In genomic region chr9:73121735-73122134, GRCm38 (mm10) we compare ENCODE assay signal across 9 mouse cellular contexts. TPM values are rescaled to one million over a fixed set of nuclear protein-coding genes. Genes with fewer than 3 reads are reported as not detected.
A peak's percentile ranks its signal among the peaks of the same experiment; 100 is the strongest.
DNase-seq lines count a peak whose midpoint lies in the region; TF ChIP-seq lines count a peak whose summit lies in the region.
"Had no signal": no experiment of that assay in that cellular context is flagged by ENCODE, and none has a peak within 500 bp of the region (broad histone marks: within the 10 kb centered on the region; RNA-seq: fewer than 3 reads in every experiment).

No protein-coding gene starts in this region.

- TF ChIP-seq EP300 in MEL (IDR thresholded peaks at IDR 0.05; ENCODE audit: low read depth in 1 of 2, low read length in 2 of 2) = no peak

- no peaks in the 10 kb centered on the region for H3K27me3 ChIP-seq in MEL (ENCODE audit: control insufficient read depth in 1 of 2, insufficient read depth in 2 of 2, low read length in 2 of 2)

- peak; percentile 23 for DNase-seq in embryo, embryonic 10 days (ENCODE audit: low spot score)
- no peak for DNase-seq in embryo, embryonic 9.5 days (ENCODE audit: extremely low spot score)
- DNase-seq in left cerebral cortex, postnatal 25 days (ENCODE audit: low spot score in 2 of 2) = peak; percentile 32 to 35
- DNase-seq in left cerebral cortex, adult 8-10 months (ENCODE audit: low spot score in 2 of 2) = no peak
- DNase-seq in MEL (ENCODE audit: low read depth, low spot score) = peak; percentile 57
- DNase-seq in lung, postnatal 36 days = peak; percentile 32
- DNase-seq in ovary, adult 18-20 months (ENCODE audit: low spot score) = no peak
- DNase-seq in urinary bladder, adult 18-20 months (ENCODE audit: low spot score in 2 of 2) = no peak

- peak; percentile 31 to 54 (median 42) for TF ChIP-seq CTCF in MEL (IDR thresholded peaks at IDR 0.05 in 2 of 3, conservative IDR thresholded peaks at IDR 0.05 in 1 of 3; ENCODE audit: control insufficient read depth in 1 of 3, insufficient read depth in 1 of 3, low read depth in 2 of 3, low read length in 3 of 3, poor library complexity in 1 of 3, severe bottlenecking in 1 of 3)

- H3K4me1 ChIP-seq in MEL (ENCODE audit: control insufficient read depth in 1 of 2, insufficient read depth in 2 of 2, low read length in 2 of 2) = no peaks in the 10 kb centered on the region

- H3K4me3 ChIP-seq in MEL (ENCODE audit: control insufficient read depth in 1 of 2, insufficient read depth in 1 of 2, low read depth in 2 of 2, low read length in 2 of 2) = no peak overlapping the region

- no peak overlapping the region for H3K27ac ChIP-seq in MEL (ENCODE audit: control insufficient read depth, low read depth, low read length)

- no peaks in the 10 kb centered on the region for H3K9me3 ChIP-seq in MEL (replicated peaks; ENCODE audit: insufficient read depth, low read length)

- intact Hi-C loops in left cerebral cortex, postnatal 25 days (cut with DNase I) = no loop called here

- peaks cover 4 to 29% of the 10 kb centered on the region in 2 experiments for H3K36me3 ChIP-seq in MEL (ENCODE audit: control insufficient read depth in 1 of 2, insufficient read depth in 2 of 2, low read length in 2 of 2)

- 0 out of 2 replicates have a peak, but pooled peaks cover 1% of the 10 kb centered on the region for H3K79me2 ChIP-seq in MEL (ENCODE audit: control insufficient read depth, insufficient read depth, low read length, poor library complexity)

- H3K9ac ChIP-seq in MEL (ENCODE audit: control insufficient read depth, low read depth, low read length, poor library complexity, severe bottlenecking) = no peak overlapping the region

- no peak for TF ChIP-seq POLR2A in MEL (IDR thresholded peaks at IDR 0.05; ENCODE audit: control insufficient read depth in 1 of 2, insufficient read depth in 1 of 2, low read depth in 1 of 2, low read length in 2 of 2, poor library complexity in 1 of 2)

- TF ChIP-seq RAD21 in MEL (IDR thresholded peaks at IDR 0.05; ENCODE audit: low read depth, low read length) = peak; percentile 3; the same call in 1 of the 2 replicates

TF ChIP-seq in MEL, 35 proteins besides CTCF, POLR2A, EP300 and RAD21:
- TF ChIP-seq SMC3 (IDR thresholded peaks at IDR 0.05; ENCODE audit: low read depth, low read length) = peak; percentile 41
- no peak for TF ChIP-seq NELFE (IDR thresholded peaks at IDR 0.05; ENCODE audit: low read depth, low read length)

RNA-seq across cellular contexts. Expression of gene Rsl24d1, which starts 8.5 kb away (rescaled TPM):
- 10 to 100 TPM; 55.7 to 62.4 TPM for total RNA-seq in left cerebral cortex, postnatal 25 days (2021)
- total RNA-seq in left cerebral cortex, adult 8-10 months (2022) = 10 to 100 TPM; 51.3 to 62.2 (median 53.3) TPM
- total RNA-seq in MEL (2012; rRNA removed) = 203 and 234 TPM in 2 replicates
- 100 to 1,000 TPM in 1 of 2 experiments, not detected in 1; 195 TPM for polyA plus RNA-seq in MEL (2012; ENCODE audit: insufficient read depth in 1 of 2, insufficient read length in 2 of 2, low read depth in 1 of 2, low replicate concordance in 2 of 2, missing spikeins in 1 of 2)

RNA-seq across cellular contexts. Expression of gene Gm20509, which starts 19.5 kb away (rescaled TPM):
- total RNA-seq in left cerebral cortex, postnatal 25 days (2021) = not detected
- total RNA-seq in left cerebral cortex, adult 8-10 months (2022) = under 1 TPM in 2 of 4 experiments, not detected in 2; 0.46 to 1.00 TPM
- not detected in 2 replicates for total RNA-seq in MEL (2012; rRNA removed)
- polyA plus RNA-seq in MEL (2012; ENCODE audit: insufficient read depth in 1 of 2, insufficient read length in 2 of 2, low read depth in 1 of 2, low replicate concordance in 2 of 2, missing spikeins in 1 of 2) = not detected
- polyA plus RNA-seq: limb, embryonic 14.5 days had no signal

RNA-seq across cellular contexts. Expression of gene Khdc3, which starts 20.1 kb away (rescaled TPM):
- 1 to 10 TPM; 1.3 to 2.4 TPM for total RNA-seq in left cerebral cortex, postnatal 25 days (2021)
- total RNA-seq in left cerebral cortex, adult 8-10 months (2022) = 1 to 10 TPM; 1.1 to 2.3 (median 1.5) TPM
- not detected in 2 replicates for total RNA-seq in MEL (2012; rRNA removed)
- not detected for polyA plus RNA-seq in MEL (2012; ENCODE audit: insufficient read depth in 1 of 2, insufficient read length in 2 of 2, low read depth in 1 of 2, low replicate concordance in 2 of 2, missing spikeins in 1 of 2)

Comparison
In these comparisons a context has a peak if more than half of its experiments do, and no peak if none do; other contexts are left out.
1. DNase-seq: peak in embryo, embryonic 10 days (single experiment), left cerebral cortex, postnatal 25 days (2 of 2), MEL (single experiment) and lung, postnatal 36 days (single experiment); none in embryo, embryonic 9.5 days (single experiment), left cerebral cortex, adult 8-10 months (0 of 2), ovary, adult 18-20 months (single experiment) and urinary bladder, adult 18-20 months (0 of 2).